Mouse (Mus musculus): ENCODE measurements around the gene Pnpla1. TPM values are rescaled to one million over a fixed set of nuclear protein-coding genes. Genes with fewer than 3 reads are reported as not detected.

Gene Pnpla1
- polyA plus RNA-seq, 1 experiment from 2014 or later = 0.04 TPM

DNA sequence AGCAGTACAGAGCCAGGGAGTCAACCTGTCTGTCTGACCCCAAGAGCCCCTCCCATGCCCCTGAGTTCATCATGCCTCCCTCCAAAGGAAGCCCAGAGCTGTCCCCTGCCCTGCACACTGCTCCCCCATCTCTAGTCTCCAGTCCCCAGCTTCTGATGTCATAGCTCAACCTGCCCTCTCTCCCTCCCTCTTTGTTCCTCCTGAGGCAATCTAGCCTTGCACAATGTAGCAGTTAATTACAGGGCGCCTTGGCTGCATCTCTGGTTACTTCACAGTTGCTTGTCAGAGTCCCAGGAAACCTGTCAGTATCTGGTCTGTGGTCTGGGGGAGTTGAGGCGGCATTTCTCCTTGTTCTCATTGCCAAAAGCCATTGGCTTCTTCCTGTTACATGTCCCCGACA, 2.2 kb upstream of the Pnpla1 start:
- 46% methylated on average over 3 of the region's 3 CpGs for WGBS
- peak; percentile 79 for DNase-seq (ENCODE audit: low spot score)
- peak; percentile 75 for ATAC-seq
- no peak overlapping the region for H3K4me3 ChIP-seq (ENCODE audit: low read depth, low read length)
- peaks cover 4% of the 10 kb centered on the region; the same call in 1 of the 2 replicates for H3K9me3 ChIP-seq (ENCODE audit: low read length)
- TF ChIP-seq CTCF (IDR thresholded peaks at IDR 0.05) (no peak), EP300 (IDR thresholded peaks at IDR 0.05) (no peak; the same call in none of the 2 replicates)
- H3K27ac ChIP-seq (ENCODE audit: low read length) = no peak overlapping the region
- H3K4me2 ChIP-seq (replicated peaks; ENCODE audit: low read depth, low read length) = no peak overlapping the region
- no peaks in the 10 kb centered on the region for H3K4me1 ChIP-seq (ENCODE audit: insufficient read depth, low read depth, low read length)
- H3K27me3 ChIP-seq (replicated peaks; ENCODE audit: insufficient read depth, low read length) = no peaks in the 10 kb centered on the region
- H3K9ac ChIP-seq (replicated peaks; ENCODE audit: low read depth) = no peak overlapping the region
- no peaks in the 10 kb centered on the region for H3K36me3 ChIP-seq (ENCODE audit: insufficient read depth, low read length)

DNA sequence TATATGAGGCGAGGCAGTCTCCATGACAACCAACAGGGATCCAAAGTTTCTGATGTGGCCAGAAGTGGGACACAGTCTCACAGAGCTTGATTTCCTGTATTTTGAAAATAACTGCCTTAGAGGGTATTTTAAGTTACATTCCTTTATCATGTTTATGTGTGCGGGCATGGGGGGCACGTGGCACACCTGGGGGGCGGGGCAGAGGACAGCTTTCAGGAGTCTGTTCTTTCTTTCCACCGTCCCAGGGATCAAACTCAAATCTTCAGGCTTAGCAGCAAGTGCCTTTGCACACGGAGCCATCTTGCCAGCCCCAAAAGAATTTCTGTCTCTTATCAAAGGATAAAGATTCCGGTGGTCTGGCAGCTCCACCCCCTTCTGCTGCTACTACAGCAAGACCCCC, 5.7 kb downstream of the Pnpla1 start:
- Histone ChIP-seq H3K9me3 (ENCODE audit: low read length) (no peaks in the 10 kb centered on the region), H3K9ac (replicated peaks; ENCODE audit: low read depth) (no peak overlapping the region), H3K36me3 (ENCODE audit: insufficient read depth, low read length) (no peaks in the 10 kb centered on the region), H3K4me3 (ENCODE audit: low read depth, low read length) (no peak overlapping the region), H3K27me3 (replicated peaks; ENCODE audit: insufficient read depth, low read length) (no peaks in the 10 kb centered on the region), H3K4me1 (ENCODE audit: insufficient read depth, low read depth, low read length) (no peaks in the 10 kb centered on the region), H3K27ac (ENCODE audit: low read length) (no peak overlapping the region), H3K4me2 (replicated peaks; ENCODE audit: low read depth, low read length) (no peak overlapping the region)
- DNase-seq (ENCODE audit: low spot score) (no peak), ATAC-seq (no peak)
- WGBS = 62% methylated on average over 7 of the region's 7 CpGs
- TF ChIP-seq CTCF (IDR thresholded peaks at IDR 0.05) (no peak), EP300 (IDR thresholded peaks at IDR 0.05) (no peak)

DNA sequence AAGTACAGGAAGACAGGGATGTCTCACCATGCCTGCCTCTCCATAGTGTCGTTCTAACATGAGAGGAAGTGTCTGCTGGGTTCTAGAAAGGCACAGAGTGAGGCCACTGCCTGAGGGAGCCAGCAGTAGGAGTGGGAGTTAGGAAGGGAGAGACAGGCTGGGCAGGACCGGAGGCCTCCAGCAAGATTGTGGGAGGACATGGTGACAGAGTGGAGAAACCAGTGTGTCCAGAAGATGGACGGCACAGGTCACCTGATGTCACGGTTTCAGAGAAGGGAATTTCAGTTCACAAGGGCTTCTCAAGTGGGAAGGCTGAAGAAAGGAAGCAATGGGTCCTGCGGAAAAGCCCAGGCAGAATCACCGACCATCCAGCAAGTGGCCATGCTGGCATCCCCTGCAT, 6.3 kb downstream of the Pnpla1 start:
- Histone ChIP-seq H3K4me1 (ENCODE audit: insufficient read depth, low read depth, low read length) (no peaks in the 10 kb centered on the region), H3K27ac (ENCODE audit: low read length) (no peak overlapping the region), H3K9me3 (ENCODE audit: low read length) (no peaks in the 10 kb centered on the region), H3K9ac (replicated peaks; ENCODE audit: low read depth) (no peak overlapping the region), H3K27me3 (replicated peaks; ENCODE audit: insufficient read depth, low read length) (no peaks in the 10 kb centered on the region), H3K4me3 (ENCODE audit: low read depth, low read length) (no peak overlapping the region), H3K36me3 (ENCODE audit: insufficient read depth, low read length) (no peaks in the 10 kb centered on the region), H3K4me2 (replicated peaks; ENCODE audit: low read depth, low read length) (no peak overlapping the region)
- ATAC-seq = no peak
- TF ChIP-seq EP300 (IDR thresholded peaks at IDR 0.05) (no peak), CTCF (IDR thresholded peaks at IDR 0.05) (no peak)
- 41% methylated on average over 6 of the region's 6 CpGs for WGBS
- DNase-seq (ENCODE audit: low spot score) = no peak

DNA sequence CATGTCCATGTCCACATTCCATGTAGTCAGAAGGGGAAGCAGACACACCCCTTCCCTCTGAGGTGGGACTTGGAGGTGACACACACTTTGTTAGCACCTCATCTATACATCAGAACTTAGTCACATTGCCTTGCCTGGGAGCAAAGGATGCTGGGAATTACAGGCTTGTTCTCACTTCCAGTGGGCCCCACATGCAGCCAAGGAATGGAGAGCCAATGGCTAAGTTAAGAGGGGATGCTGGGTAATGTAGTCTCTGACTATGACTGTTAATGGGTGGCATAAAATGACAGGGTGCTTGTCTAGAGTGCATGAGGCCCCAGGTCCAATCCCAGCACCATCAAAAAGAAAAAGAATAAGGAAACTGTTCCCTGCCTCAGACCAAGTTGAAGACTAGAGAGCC, 8.7 kb downstream of the Pnpla1 start:
- H3K9ac ChIP-seq (replicated peaks; ENCODE audit: low read depth) = no peak overlapping the region
- no peak for ATAC-seq

DNA sequence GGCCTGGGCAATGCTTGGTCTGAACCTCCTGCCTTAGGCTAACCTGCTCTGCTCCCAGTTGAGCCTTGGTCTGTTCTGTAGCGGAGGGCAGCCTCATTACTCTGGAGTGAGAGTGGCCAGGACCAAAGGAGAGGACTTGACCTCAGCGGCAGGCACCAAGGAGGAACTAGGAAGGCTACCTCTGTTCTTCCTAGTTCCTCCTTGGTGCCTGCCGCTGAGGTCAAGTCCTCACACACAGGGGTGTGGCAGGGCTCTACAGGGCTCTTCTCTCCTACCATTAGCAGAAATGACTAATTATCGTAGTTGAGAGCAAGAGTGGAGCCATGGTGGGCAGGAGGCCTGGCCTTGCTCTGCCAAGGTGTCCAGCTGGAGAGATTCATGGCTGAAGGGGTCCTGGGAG, 9.2 kb downstream of the Pnpla1 start:
- no peaks in the 10 kb centered on the region for H3K36me3 ChIP-seq (ENCODE audit: insufficient read depth, low read length)
- no peaks in the 10 kb centered on the region for H3K9me3 ChIP-seq (ENCODE audit: low read length)
- H3K9ac ChIP-seq (replicated peaks; ENCODE audit: low read depth) = no peak overlapping the region
- DNase-seq (ENCODE audit: low spot score) = no peak
- no peak overlapping the region for H3K4me3 ChIP-seq (ENCODE audit: low read depth, low read length)
- no peak for ATAC-seq
- H3K4me1 ChIP-seq (ENCODE audit: insufficient read depth, low read depth, low read length) = no peaks in the 10 kb centered on the region
- no peak overlapping the region for H3K4me2 ChIP-seq (replicated peaks; ENCODE audit: low read depth, low read length)
- 82% methylated on average over 4 of the region's 4 CpGs for WGBS
- no peak overlapping the region for H3K27ac ChIP-seq (ENCODE audit: low read length)
- TF ChIP-seq CTCF (IDR thresholded peaks at IDR 0.05) (no peak), EP300 (IDR thresholded peaks at IDR 0.05) (no peak)
- H3K27me3 ChIP-seq (replicated peaks; ENCODE audit: insufficient read depth, low read length) = no peaks in the 10 kb centered on the region

More for the DNA sequence above, 8.7 kb downstream of the Pnpla1 start:
- TF ChIP-seq EP300 (IDR thresholded peaks at IDR 0.05) (no peak), CTCF (IDR thresholded peaks at IDR 0.05) (no peak)
- Histone ChIP-seq H3K4me3 (ENCODE audit: low read depth, low read length) (no peak overlapping the region), H3K27ac (ENCODE audit: low read length) (no peak overlapping the region), H3K4me1 (ENCODE audit: insufficient read depth, low read depth, low read length) (no peaks in the 10 kb centered on the region), H3K4me2 (replicated peaks; ENCODE audit: low read depth, low read length) (no peak overlapping the region), H3K36me3 (ENCODE audit: insufficient read depth, low read length) (no peaks in the 10 kb centered on the region), H3K27me3 (replicated peaks; ENCODE audit: insufficient read depth, low read length) (no peaks in the 10 kb centered on the region), H3K9me3 (ENCODE audit: low read length) (no peaks in the 10 kb centered on the region)
- no peak for DNase-seq (ENCODE audit: low spot score)

DNA sequence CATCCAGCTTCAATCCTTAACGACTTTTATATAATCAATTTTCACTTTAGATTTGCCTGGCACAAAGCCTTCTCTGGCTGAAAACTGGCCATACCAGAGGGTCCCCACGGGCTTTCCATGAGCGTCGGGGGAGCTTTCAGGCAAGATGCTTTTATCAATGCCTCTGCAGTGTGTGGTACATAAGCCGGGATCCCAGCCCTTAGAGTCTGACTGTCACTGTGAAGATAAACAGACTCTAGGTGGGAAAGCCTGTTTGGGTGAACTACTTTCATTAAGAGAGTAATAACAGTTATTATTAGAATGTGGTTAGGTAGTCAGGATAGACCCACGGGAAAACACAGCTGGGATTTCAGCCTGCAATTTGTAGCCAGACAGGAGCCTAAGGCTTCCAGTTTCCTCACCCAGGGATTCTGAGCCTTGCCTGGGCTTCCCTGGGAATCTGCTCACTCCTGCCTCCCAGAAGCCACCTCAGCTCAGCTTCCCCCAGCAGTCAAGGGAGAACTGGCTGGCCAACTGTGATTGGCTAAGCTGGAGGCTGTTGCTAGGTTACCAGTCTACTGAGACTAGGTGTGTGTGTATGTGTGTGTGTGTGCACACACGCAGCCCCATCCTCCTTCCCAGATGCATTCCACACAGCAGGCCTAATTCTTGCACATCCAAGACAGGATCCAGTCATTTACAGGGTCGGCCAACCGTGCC, 11.3 kb downstream of the Pnpla1 start:
- H3K4me3 ChIP-seq (ENCODE audit: low read depth, low read length) = no peak overlapping the region
- no peaks in the 10 kb centered on the region for H3K4me1 ChIP-seq (ENCODE audit: insufficient read depth, low read depth, low read length)
- no peaks in the 10 kb centered on the region for H3K9me3 ChIP-seq (ENCODE audit: low read length)
- no peak for DNase-seq (ENCODE audit: low spot score)
- H3K27me3 ChIP-seq (replicated peaks; ENCODE audit: insufficient read depth, low read length) = no peaks in the 10 kb centered on the region
- no peak overlapping the region for H3K9ac ChIP-seq (replicated peaks; ENCODE audit: low read depth)
- no peak overlapping the region for H3K27ac ChIP-seq (ENCODE audit: low read length)
- no peak overlapping the region for H3K4me2 ChIP-seq (replicated peaks; ENCODE audit: low read depth, low read length)
- 68% methylated on average over 9 of the region's 9 CpGs for WGBS
- no peaks in the 10 kb centered on the region for H3K36me3 ChIP-seq (ENCODE audit: insufficient read depth, low read length)
- ATAC-seq = no peak
- TF ChIP-seq CTCF (IDR thresholded peaks at IDR 0.05) = no peak
- TF ChIP-seq EP300 (IDR thresholded peaks at IDR 0.05) = no peak

All from lung, postnatal 0 days (tissue).